Mouse (Mus musculus) cortical plate, adult 2 months (tissue): ENCODE measurements around the gene Gm27029.

Source experiments
- CTCF ChIP-seq: fragments of 200-500 bp; IDR thresholded peaks from 2 replicates; pipeline ENCODE4 v1.5.1; 2011; ENCODE audit warnings: mild to moderate bottlenecking, control low read depth, low read length; ENCODE audit not compliant: insufficient read depth; ENCODE audit errors: extremely low read depth
- POLR2A ChIP-seq: fragments of 200-500 bp; IDR thresholded peaks from 2 replicates; pipeline ENCODE4 v1.6.1; 2011; ENCODE audit warnings: mild to moderate bottlenecking, low read length, control low read depth; ENCODE audit not compliant: insufficient read depth; ENCODE audit errors: extremely low read depth

DNA sequence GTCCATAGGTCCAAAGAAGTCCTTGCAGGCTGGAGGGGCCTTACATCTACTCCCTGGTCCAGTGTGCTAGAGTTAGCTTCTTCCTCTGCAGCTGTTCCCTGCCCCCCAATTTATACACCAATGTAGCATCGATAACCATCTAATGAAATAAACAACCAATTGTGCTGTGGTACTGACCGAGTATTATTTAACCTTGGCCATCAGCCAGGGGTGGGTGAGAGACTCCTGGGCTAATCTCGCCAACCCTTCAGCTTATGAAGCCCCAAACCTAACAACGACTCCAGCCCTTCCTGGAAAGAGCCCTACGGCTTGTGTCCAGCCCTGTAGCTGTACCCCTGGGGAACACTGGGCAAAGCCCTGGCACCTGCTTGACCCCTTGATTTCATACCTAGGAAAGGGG, 49.7 kb upstream of the Gm27029 start:
- TF ChIP-seq CTCF (no peak), POLR2A (no peak)
